Mouse (Mus musculus): Measurements from ENCODE around the gene Tm2d1. TPM values are rescaled to one million over a fixed set of nuclear protein-coding genes. Genes with fewer than 3 reads are reported as not detected.

Tm2d1 gene
- total RNA-seq, 4 experiments from 2014 or later, result 45.5 to 50.5 (median 46.6) TPM

DNA sequence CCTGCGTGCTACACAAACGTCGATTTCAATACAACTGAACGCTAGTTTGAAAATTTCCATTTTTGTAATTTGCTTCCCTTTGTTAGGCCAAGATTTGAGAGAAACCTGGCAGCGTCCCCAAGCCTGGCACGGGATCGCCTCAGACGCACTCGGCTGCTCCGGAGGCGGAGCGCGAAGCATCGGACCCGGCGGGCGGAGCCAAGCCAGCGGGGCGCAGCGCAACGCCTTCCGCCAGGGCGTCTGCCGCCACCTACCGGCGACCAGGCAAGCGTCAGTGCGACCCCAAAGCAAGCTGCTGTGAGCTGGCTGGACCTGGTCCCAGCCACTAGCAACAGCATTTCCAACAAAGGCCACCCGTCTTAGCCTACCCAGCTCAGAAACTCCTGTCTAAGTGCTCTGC lies 60.9 kb downstream of the Tm2d1 start:
- peak; percentile 93 for DNase-seq (ENCODE audit: low spot score)

DNA sequence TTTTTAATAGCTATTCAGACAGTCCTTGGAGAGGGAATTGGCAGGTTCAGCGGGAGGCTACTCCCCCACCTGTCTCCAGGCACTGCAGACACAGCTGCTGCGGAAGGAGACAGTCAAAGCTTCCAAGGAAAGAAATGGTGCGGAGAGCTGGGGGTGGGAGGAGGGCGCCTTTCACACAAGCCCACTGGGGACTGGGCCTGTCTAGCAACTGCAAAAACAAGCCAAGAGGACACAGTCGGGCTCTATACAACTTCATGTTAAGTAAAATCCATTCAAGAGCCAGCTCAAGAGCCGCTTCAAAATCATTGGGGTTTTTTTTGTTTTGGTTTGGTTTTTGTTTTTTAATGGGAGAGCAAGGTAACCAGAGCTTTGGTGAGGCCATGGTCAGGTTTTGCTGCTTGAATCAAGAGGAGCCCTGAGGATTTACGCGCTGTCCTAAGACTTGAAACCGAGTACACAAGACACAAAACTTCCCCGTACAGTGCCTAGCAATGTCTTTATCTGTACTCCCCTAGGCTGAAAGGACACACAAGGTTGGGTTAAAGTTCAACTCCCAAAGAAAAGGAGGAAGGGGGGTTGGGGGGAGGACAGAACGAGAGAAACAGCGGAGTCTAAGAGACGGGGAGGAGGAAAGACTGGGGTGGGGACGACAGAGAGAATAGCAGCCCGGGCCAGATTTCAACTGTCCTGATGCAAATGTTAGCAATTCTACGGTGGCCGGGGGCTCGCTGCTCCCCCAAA lies 61.6 kb downstream of the Tm2d1 start:
- peak; percentile 52 for DNase-seq (ENCODE audit: low spot score)

DNA sequence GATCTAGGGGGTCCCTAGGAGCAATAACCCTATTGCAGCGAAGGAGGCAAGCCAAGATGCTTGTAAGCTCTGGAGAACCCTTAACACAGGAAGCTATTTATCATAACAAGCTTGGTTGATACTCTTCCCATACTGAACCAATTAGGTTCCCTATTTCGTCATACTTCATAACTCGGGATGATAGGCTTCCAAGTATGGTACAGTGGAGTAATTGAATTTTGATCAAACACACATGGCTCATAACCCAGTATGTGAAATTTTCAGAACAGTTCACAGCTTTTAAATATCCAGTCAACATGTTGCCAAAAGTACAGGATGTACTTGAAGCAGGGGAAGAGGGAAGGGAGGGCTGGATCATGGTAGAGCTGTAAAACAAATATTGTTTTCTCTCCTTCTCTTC lies 64.3 kb downstream of the Tm2d1 start:
- DNase-seq (ENCODE audit: low spot score), result peak; percentile 59

DNA sequence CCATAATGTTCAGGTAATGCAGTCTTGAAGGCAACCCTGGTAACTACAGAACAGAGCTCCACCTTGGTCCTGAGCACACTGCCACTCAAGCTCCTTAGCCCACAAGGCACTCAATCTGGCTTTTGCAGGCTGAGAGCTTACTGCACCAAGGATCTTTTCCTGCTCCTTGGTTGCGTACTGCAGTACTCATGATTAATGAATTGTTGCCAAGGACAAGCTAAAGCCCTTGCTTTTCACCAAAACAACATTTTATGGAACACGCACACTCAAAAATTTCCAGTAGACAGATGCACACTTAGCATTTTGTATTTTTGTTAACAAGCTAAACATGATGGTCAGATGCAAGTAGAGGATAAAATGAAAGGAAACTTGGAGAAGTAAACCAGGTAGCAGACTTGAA lies 66.0 kb downstream of the Tm2d1 start:
- DNase-seq (ENCODE audit: low spot score), result no peak

Other genes with a start within 250 kb of the Tm2d1 start
- 10 to 100 TPM; 11.1 to 18.5 (median 13.2) TPM for gene Patj, start 12.5 kb upstream of the Tm2d1 start, total RNA-seq (2022)

Data from heart, adult 8-10 months (tissue).